Mouse (Mus musculus): ENCODE measurements around the gene Agrp. TPM values are rescaled to one million over a fixed set of nuclear protein-coding genes. Genes with fewer than 3 reads are reported as not detected.
"Not testable (repeated sequence)": the region's sequence is repeated elsewhere in the genome, so short reads cannot be mapped to it uniquely, and the experiment has no call there.

Agrp gene
- total RNA-seq, 4 experiments from 2014 or later, result not detected

- DNase-seq (ENCODE audit: low spot score in 2 of 2), result not testable (repeated sequence)
Measured at GRCm38 (mm10) chr8:105602540-105602939, 34.7 kb downstream of the Agrp start.

- no peak for DNase-seq (ENCODE audit: low spot score in 2 of 2)
Measured at GRCm38 (mm10) chr8:105601301-105601700, 35.9 kb downstream of the Agrp start.

- DNase-seq (ENCODE audit: low spot score in 2 of 2), result no peak
Measured at GRCm38 (mm10) chr8:105598777-105599176, 38.4 kb downstream of the Agrp start.

- peak; percentile 62 to 64 for DNase-seq (ENCODE audit: low spot score in 2 of 2)
Measured at GRCm38 (mm10) chr8:105596362-105597034, 40.7 kb downstream of the Agrp start.

GRCm38 (mm10) chr8:105594451-105595242, 42.5 kb downstream of the Agrp start:
- DNase-seq (ENCODE audit: low spot score in 2 of 2), result no peak

- peak in 1 of 2 experiments; percentile 38 for DNase-seq (ENCODE audit: low spot score in 2 of 2)
Measured at GRCm38 (mm10) chr8:105593859-105594258, 43.3 kb downstream of the Agrp start.

- DNase-seq (ENCODE audit: low spot score in 2 of 2), result no peak
Measured at GRCm38 (mm10) chr8:105592431-105592830, 44.8 kb downstream of the Agrp start.

- DNase-seq (ENCODE audit: low spot score in 2 of 2), result no peak
Measured at GRCm38 (mm10) chr8:105579719-105580118, 57.5 kb downstream of the Agrp start.

GRCm38 (mm10) chr8:105575538-105575937, 61.7 kb downstream of the Agrp start:
- DNase-seq (ENCODE audit: low spot score in 2 of 2), result no peak

- no peak for DNase-seq (ENCODE audit: low spot score in 2 of 2)
Measured at GRCm38 (mm10) chr8:105574741-105575140, 62.5 kb downstream of the Agrp start.

GRCm38 (mm10) chr8:105573427-105573826, 63.8 kb downstream of the Agrp start:
- DNase-seq (ENCODE audit: low spot score in 2 of 2), result peak in 1 of 2 experiments; percentile 30

GRCm38 (mm10) chr8:105571810-105572209, 65.4 kb downstream of the Agrp start:
- no peak for DNase-seq (ENCODE audit: low spot score in 2 of 2)

GRCm38 (mm10) chr8:105566703-105567595, 70.2 kb downstream of the Agrp start:
- no peak for DNase-seq (ENCODE audit: low spot score in 2 of 2)

GRCm38 (mm10) chr8:105565952-105566702, 71.1 kb downstream of the Agrp start, which contains the start of gene Atp6v0d1:
TSS of gene Atp6v0d1 (minus strand) at chr8:105566047.
- DNase-seq (ENCODE audit: low spot score in 2 of 2), result peak; percentile 99 to 100

GRCm38 (mm10) chr8:105565401-105565881, 71.8 kb downstream of the Agrp start:
- DNase-seq (ENCODE audit: low spot score in 2 of 2), result no peak

GRCm38 (mm10) chr8:105564573-105565229, 72.5 kb downstream of the Agrp start:
- DNase-seq (ENCODE audit: low spot score in 2 of 2), result not testable (repeated sequence)

GRCm38 (mm10) chr8:105563871-105564270, 73.3 kb downstream of the Agrp start:
- no peak for DNase-seq (ENCODE audit: low spot score in 2 of 2)

- no peak for DNase-seq (ENCODE audit: low spot score in 2 of 2)
Measured at GRCm38 (mm10) chr8:105562863-105563262, 74.3 kb downstream of the Agrp start.

GRCm38 (mm10) chr8:105555230-105555629, 82.0 kb downstream of the Agrp start:
- no peak for DNase-seq (ENCODE audit: low spot score in 2 of 2)

GRCm38 (mm10) chr8:105554087-105554486, 83.1 kb downstream of the Agrp start:
- peak; percentile 42 to 48 for DNase-seq (ENCODE audit: low spot score in 2 of 2)
